Mouse (Mus musculus): ENCODE data around the gene Gcsam. TPM values are rescaled to one million over a fixed set of nuclear protein-coding genes. Genes with fewer than 3 reads are reported as not detected.

Gene Gcsam
- polyA plus RNA-seq (2015; fragmentation: Nextera tagmentation; extraction: Ambion mirVana) = 0.26 TPM in 1 of 2 replicates, not detected in the other

DNA sequence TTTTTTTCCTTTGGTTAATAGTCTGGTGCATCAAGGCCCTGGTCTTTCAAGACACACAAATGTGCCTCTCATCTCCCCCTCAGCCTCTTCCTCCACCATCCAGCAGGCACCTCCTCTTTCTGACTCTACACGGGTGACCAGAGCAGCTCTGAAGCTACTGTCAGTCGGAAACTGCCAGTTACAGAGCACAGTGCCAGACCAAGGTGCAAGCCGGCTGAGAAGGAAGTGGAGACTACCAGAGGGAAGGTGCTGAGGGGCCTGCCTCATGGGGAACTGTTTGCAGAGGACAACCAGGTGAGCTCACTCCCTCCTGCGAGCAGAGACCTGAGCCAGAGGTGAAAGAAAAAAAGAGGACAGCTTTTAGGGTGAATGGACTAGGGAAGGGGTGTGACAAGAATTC lies at the start of gene Gcsam:
Gene Gcsam, plus strand, starts transcription at position 114 of the 400 bp plus-strand sequence.
- H3K4me1 ChIP-seq = no peaks in the 10 kb centered on the region
- 79% methylated on average over 4 of the region's 4 CpGs for WGBS

DNA sequence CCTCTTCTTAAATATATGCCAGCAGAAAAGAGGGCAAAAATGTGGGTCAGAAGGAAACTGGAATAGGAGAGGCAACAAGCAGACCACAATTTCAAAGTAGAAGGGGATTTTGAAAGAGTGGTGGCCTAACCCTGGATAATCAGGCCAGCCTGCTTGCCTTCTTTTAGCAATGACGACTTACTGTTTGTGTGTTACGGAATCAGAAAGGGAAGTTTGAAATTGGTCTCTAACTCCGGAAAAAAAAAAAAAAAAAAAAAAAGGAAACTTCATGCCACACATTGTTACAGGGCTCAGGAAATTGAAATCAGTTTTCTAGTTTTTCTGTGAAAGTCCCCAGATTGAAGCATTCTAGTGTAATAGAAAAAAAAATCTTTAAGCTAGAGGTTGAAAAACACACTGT lies 48.4 kb upstream of the Gcsam start:
- H3K27me3 ChIP-seq (replicated peaks) = no peaks in the 10 kb centered on the region
- WGBS = 67% methylated on average over 3 of the region's 3 CpGs
- no peaks in the 10 kb centered on the region for H3K36me3 ChIP-seq
- no peaks in the 10 kb centered on the region for H3K4me1 ChIP-seq
- no peak overlapping the region for H3K27ac ChIP-seq (replicated peaks)
- ATAC-seq (ENCODE audit: low FRiP score) = no peak
- no peaks in the 10 kb centered on the region for H3K9me3 ChIP-seq (replicated peaks)
- no peak overlapping the region for H3K9ac ChIP-seq (replicated peaks)
- no peak overlapping the region for H3K4me2 ChIP-seq
- H3K4me3 ChIP-seq (replicated peaks) = no peak overlapping the region

More for the DNA sequence above, at the start of gene Gcsam:
- no peak for ATAC-seq (ENCODE audit: low FRiP score)
- Histone ChIP-seq H3K9ac (replicated peaks) (no peak within 1 kb of the TSS), H3K4me3 (replicated peaks) (no peak within 1 kb of the TSS), H3K27ac (replicated peaks) (no peak within 1 kb of the TSS), H3K36me3 (no peaks in the 10 kb centered on the region), H3K27me3 (replicated peaks) (no peaks in the 10 kb centered on the region), H3K9me3 (replicated peaks) (no peaks in the 10 kb centered on the region), H3K4me2 (no peak within 1 kb of the TSS)

DNA sequence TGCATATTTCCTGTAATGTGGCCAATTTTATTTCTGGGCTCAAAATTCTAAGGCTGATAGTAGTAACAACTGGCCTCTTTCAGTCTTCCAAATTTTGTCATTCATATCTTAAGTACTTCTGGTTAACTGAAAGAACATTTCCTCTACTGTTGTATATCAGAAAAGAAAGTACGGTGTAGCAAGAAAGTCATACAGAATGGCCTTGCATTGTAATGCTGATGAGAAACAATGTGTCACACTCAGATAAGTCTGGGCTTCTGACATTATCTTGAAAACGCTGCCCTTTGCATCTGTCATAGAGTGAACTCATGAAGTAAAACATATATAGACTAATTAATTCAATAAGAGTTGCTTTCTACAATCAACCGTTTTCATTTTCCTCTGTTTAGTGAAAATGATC lies 37.9 kb upstream of the Gcsam start:
- whole genome bisulfite sequencing = 91% methylated on average over 3 of the region's 3 CpGs
- Histone ChIP-seq H3K4me3 (replicated peaks) (no peak overlapping the region), H3K27ac (replicated peaks) (no peak overlapping the region), H3K36me3 (no peaks in the 10 kb centered on the region), H3K9ac (replicated peaks) (no peak overlapping the region), H3K9me3 (replicated peaks) (no peaks in the 10 kb centered on the region), H3K27me3 (replicated peaks) (no peaks in the 10 kb centered on the region), H3K4me2 (no peak overlapping the region), H3K4me1 (no peaks in the 10 kb centered on the region)
- ATAC-seq (ENCODE audit: low FRiP score) = no peak

DNA sequence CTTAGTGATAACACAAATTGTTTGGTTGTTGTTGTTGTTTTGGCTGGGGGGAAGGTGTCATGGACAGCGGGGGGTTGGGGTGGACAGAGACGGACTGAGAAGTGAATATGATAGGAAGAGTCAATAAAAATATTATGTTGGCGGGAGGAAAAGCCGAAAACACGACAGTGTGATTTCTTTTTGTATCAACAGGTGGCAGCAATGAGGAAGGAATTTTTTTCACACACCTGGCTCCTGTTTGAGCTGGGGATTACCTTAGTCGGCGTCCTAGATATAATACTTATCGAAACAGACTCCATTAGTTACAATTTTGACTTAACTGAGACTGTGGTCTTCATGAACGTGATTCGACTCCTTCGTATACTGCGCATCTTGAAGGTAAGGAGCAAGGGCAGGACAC lies 30.3 kb upstream of the Gcsam start:
- Histone ChIP-seq H3K4me2 (no peak overlapping the region), H3K9ac (replicated peaks) (no peak overlapping the region), H3K27ac (replicated peaks) (no peak overlapping the region), H3K4me3 (replicated peaks) (no peak overlapping the region), H3K9me3 (replicated peaks) (no peaks in the 10 kb centered on the region), H3K36me3 (no peaks in the 10 kb centered on the region), H3K27me3 (replicated peaks) (no peaks in the 10 kb centered on the region), H3K4me1 (no peaks in the 10 kb centered on the region)
- 71% methylated on average over 12 of the region's 12 CpGs for WGBS
- no peak for ATAC-seq (ENCODE audit: low FRiP score)

DNA sequence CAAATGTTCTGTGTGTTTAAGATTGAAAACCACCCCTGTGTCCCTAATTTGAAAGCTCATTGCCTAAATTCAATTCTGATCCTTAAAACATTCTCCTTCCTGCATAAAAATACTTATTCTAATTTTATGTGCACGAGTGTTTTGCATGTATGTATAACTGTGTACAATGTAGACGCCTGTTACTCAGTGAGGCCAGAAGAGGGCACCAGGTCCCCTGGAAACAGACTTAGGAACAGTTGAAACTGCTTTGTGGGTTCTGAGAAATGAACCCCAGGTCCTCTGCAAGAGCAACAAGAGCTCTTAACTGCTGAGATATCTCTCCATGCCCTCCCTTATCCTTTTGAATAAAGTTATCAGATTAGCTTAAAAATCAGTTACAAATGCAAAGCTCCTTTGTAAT lies 27.7 kb upstream of the Gcsam start:
- ATAC-seq (ENCODE audit: low FRiP score) = no peak
- Histone ChIP-seq H3K4me3 (replicated peaks) (no peak overlapping the region), H3K4me2 (no peak overlapping the region), H3K9me3 (replicated peaks) (no peaks in the 10 kb centered on the region), H3K4me1 (no peaks in the 10 kb centered on the region), H3K27me3 (replicated peaks) (no peaks in the 10 kb centered on the region), H3K27ac (replicated peaks) (no peak overlapping the region), H3K36me3 (no peaks in the 10 kb centered on the region), H3K9ac (replicated peaks) (no peak overlapping the region)
- WGBS = 36% methylated on average over 2 of the region's 2 CpGs

DNA sequence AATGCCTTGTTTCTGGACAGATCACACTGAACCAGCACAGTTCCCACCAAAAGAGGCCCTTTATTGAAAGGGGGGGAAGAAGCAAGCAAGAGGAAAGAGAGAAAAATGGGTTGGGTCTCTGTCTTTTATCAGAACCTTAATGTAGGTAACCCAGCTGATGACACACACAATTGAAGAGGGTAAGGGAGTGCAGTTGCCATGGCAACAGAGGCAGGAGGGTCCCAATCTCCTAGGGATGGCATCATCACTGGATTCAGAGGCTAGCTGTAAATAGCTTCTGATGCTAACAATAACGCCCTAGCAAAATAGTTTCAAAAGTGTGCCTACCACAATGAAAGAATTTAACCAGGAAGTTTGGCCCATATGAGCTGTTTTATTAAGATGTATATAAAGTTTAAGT lies 16.5 kb upstream of the Gcsam start:
- no peaks in the 10 kb centered on the region for H3K36me3 ChIP-seq
- ATAC-seq (ENCODE audit: low FRiP score) = no peak; the same call in 1 of the 2 replicates
- H3K27ac ChIP-seq (replicated peaks) = no peak overlapping the region
- H3K4me1 ChIP-seq = no peaks in the 10 kb centered on the region
- no peaks in the 10 kb centered on the region for H3K27me3 ChIP-seq (replicated peaks)
- 37% methylated on average over 1 of the region's 1 CpGs for WGBS
- H3K4me2 ChIP-seq = no peak overlapping the region
- no peak overlapping the region for H3K4me3 ChIP-seq (replicated peaks)
- H3K9ac ChIP-seq (replicated peaks) = no peak overlapping the region
- no peaks in the 10 kb centered on the region for H3K9me3 ChIP-seq (replicated peaks)

DNA sequence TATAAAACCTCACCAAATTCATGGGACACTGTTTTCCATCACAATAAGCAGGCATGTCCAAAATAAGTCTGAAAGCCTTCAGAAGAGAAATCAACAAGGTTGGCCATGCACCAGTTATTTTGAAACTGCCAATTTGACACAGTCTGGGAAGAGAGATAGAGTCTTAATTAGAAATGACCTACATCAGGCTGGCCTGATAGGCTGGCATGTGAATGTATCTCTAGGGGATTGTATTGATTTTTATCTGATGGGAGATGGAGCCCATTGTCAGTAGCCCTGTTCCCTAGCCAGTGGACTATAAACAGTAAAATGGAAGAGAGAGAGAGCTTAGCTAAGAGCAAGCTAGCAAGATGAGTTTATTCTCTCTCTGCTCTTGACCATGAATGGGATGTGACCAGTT lies 14.7 kb upstream of the Gcsam start:
- no peak for ATAC-seq (ENCODE audit: low FRiP score)
- Histone ChIP-seq H3K9me3 (replicated peaks) (no peaks in the 10 kb centered on the region), H3K27ac (replicated peaks) (no peak overlapping the region), H3K4me1 (no peaks in the 10 kb centered on the region), H3K4me2 (no peak overlapping the region), H3K36me3 (no peaks in the 10 kb centered on the region), H3K9ac (replicated peaks) (no peak overlapping the region), H3K27me3 (replicated peaks) (no peaks in the 10 kb centered on the region), H3K4me3 (replicated peaks) (no peak overlapping the region)

DNA sequence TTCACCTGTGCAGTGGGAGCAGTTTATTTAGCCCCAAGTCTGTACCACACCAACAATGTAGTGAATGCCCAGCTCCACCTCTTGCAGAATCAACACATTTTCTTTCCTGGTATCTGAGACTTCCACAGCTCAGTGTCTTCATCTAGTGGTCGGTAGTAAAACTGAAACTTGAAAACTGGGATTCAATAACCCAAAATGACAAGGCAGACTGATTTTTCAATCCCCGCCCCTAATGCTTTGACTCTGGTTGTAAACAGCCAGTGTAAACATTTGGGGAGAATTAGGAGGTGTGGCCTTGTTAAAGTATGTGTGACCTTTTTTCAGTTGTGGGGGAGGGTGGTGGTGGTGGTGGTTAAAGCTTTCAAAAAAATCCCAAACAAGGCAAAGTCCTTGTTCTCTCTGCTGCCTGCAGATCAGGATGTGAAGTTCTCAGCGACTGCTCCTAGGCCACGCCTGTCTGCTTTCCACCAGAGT lies 1.7 kb upstream of the Gcsam start:
- Histone ChIP-seq H3K27me3 (replicated peaks) (no peaks in the 10 kb centered on the region), H3K9ac (replicated peaks) (no peak overlapping the region), H3K36me3 (no peaks in the 10 kb centered on the region), H3K9me3 (replicated peaks) (no peaks in the 10 kb centered on the region), H3K4me2 (no peak overlapping the region), H3K4me3 (replicated peaks) (no peak overlapping the region), H3K4me1 (no peaks in the 10 kb centered on the region), H3K27ac (replicated peaks) (no peak overlapping the region)
- peak; percentile 73; the same call in 1 of the 2 replicates for ATAC-seq (ENCODE audit: low FRiP score)
- WGBS = 55% methylated on average over 4 of the region's 4 CpGs

DNA sequence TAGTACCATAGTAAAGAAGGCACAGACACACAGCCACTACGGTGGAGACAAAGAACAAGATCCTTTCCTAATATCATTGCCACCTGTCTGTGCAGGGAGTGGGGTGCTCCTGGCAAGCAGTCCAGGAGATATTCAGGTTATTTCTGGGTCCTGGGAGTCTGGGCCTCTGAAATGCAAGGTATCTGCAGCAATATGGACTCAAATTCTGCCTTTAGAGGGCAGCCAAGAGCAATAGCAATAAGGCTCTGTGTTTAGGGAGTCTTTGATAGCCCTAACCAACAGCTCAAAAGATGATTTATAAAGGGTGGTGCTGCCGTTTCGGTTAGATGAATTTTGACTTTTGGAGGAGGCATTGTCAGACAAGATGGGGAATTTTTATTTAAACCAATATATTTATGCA lies 880 bp upstream of the Gcsam start:
- H3K36me3 ChIP-seq = no peaks in the 10 kb centered on the region
- H3K4me3 ChIP-seq (replicated peaks) = no peak overlapping the region
- no peak overlapping the region for H3K4me2 ChIP-seq
- ATAC-seq (ENCODE audit: low FRiP score) = no peak
- H3K9ac ChIP-seq (replicated peaks) = no peak overlapping the region
- no peaks in the 10 kb centered on the region for H3K4me1 ChIP-seq
- WGBS = 75% methylated on average over 3 of the region's 3 CpGs
- no peak overlapping the region for H3K27ac ChIP-seq (replicated peaks)
- no peaks in the 10 kb centered on the region for H3K27me3 ChIP-seq (replicated peaks)
- H3K9me3 ChIP-seq (replicated peaks) = no peaks in the 10 kb centered on the region

DNA sequence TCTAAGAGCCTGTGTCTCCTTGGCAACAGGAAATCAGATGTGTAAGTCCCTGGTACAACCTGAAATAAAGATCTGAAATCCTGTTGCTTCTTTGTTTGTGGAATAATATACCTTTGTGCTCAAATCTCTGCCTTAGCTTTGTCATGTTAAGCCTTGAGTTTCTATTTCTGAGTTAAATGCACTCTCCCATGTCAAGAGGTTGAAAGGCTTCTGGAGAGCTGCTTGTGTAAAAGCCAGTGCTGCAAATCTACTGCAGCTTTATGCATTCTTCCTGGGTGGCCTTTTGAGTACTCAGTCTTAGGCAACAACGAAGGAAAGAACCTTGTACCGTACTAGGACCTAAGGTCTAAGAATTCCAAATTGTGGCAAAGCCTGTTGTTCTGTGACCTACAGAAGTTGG lies 3.1 kb downstream of the Gcsam start:
- H3K27ac ChIP-seq (replicated peaks) = no peak overlapping the region
- no peaks in the 10 kb centered on the region for H3K27me3 ChIP-seq (replicated peaks)
- ATAC-seq (ENCODE audit: low FRiP score) = no peak
- H3K36me3 ChIP-seq = no peaks in the 10 kb centered on the region
- H3K4me3 ChIP-seq (replicated peaks) = no peak overlapping the region
- H3K9me3 ChIP-seq (replicated peaks) = no peaks in the 10 kb centered on the region
- no peak overlapping the region for H3K9ac ChIP-seq (replicated peaks)
- H3K4me2 ChIP-seq = no peak overlapping the region
- no peaks in the 10 kb centered on the region for H3K4me1 ChIP-seq
- WGBS = 83% methylated on average over 2 of the region's 2 CpGs

DNA sequence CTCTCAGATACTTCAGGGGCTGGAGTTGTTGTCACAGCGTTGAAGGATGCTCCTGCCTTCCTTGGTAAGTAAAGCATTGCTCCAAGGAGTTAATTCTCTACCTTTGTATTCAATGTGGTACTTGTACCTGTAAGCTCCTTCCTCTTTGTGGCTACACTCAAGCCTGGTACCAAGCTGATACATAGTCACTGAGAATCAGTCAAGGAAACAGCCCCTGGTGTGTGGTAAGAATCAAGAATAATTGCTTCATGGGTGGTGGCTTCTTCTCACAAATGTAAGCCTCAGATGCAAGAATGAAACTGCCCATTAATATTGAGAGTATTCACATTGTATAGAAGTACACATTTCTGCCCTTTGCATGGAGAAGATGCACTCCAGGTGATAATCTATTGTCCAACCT lies 5.8 kb downstream of the Gcsam start:
- Histone ChIP-seq H3K27me3 (replicated peaks) (no peaks in the 10 kb centered on the region), H3K4me3 (replicated peaks) (no peak overlapping the region), H3K9ac (replicated peaks) (no peak overlapping the region), H3K9me3 (replicated peaks) (no peaks in the 10 kb centered on the region), H3K27ac (replicated peaks) (no peak overlapping the region), H3K36me3 (no peaks in the 10 kb centered on the region), H3K4me2 (no peak overlapping the region), H3K4me1 (no peaks in the 10 kb centered on the region)
- ATAC-seq (ENCODE audit: low FRiP score) = no peak
- WGBS = 86% methylated on average over 1 of the region's 1 CpGs

DNA sequence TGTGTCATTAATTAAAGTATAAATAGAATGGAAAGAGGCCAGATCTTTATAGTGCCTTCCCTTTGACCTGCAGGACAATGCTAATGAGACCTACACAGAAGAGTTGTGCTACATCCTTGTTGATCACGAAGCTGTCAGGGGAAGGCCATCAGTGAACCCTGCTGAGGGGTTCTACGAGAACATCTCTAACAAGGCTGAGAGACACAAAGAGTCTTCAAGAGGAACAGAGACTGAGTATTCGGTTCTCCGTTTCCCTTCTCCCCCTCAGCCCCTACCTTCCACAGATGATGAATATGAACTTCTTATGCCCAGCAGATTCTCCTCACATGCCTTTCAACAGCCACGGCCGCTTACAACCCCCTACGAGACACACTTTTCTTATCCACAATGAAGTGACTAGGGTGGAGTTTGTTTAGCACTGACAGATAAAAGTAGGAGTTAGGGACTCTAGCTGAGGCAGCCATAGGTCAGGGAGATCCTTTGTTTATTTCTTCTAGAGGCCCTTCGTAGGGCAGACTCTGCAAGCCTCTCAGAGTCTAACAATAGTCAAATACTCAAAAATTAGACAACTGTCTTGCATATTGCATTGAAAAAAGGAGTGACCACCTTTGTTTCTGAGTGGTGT lies 9.7 kb downstream of the Gcsam start:
- 76% methylated on average over 8 of the region's 8 CpGs for WGBS
- Histone ChIP-seq H3K4me1 (no peaks in the 10 kb centered on the region), H3K27me3 (replicated peaks) (no peaks in the 10 kb centered on the region), H3K36me3 (no peaks in the 10 kb centered on the region), H3K4me3 (replicated peaks) (no peak overlapping the region), H3K9me3 (replicated peaks) (no peaks in the 10 kb centered on the region), H3K27ac (replicated peaks) (no peak overlapping the region), H3K9ac (replicated peaks) (no peak overlapping the region), H3K4me2 (no peak overlapping the region)
- ATAC-seq (ENCODE audit: low FRiP score) = no peak

DNA sequence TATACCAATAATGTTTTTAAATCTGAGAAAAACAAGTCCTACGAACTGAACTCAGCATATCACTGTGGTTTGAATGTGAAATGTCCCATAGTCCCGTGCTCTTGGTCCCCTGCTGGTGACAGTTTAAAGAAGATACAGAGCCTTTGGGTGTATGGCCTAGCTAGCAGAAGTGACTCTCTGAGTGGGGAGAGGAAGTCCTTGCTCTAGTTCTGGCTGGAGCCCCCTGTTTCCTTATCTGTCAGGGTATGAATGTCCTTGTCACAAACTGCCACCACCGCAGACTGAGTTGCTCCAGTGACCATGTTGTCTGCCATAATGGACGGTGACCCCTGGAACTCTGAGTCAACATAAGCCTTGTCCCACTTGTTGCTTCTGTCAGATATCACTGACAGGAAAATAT lies 13.1 kb downstream of the Gcsam start:
- H3K36me3 ChIP-seq = no peaks in the 10 kb centered on the region
- H3K4me3 ChIP-seq (replicated peaks) = no peak overlapping the region
- WGBS = 89% methylated on average over 4 of the region's 4 CpGs
- H3K9ac ChIP-seq (replicated peaks) = no peak overlapping the region
- ATAC-seq (ENCODE audit: low FRiP score) = no peak
- H3K9me3 ChIP-seq (replicated peaks) = no peaks in the 10 kb centered on the region
- H3K4me1 ChIP-seq = no peaks in the 10 kb centered on the region
- H3K27ac ChIP-seq (replicated peaks) = no peak overlapping the region
- no peaks in the 10 kb centered on the region for H3K27me3 ChIP-seq (replicated peaks)
- H3K4me2 ChIP-seq = no peak overlapping the region

Measured in neural tube, embryonic 15.5 days (tissue).